Mouse (Mus musculus): ENCODE measurements around the gene Snrpe. TPM values are rescaled to one million over a fixed set of nuclear protein-coding genes. Genes with fewer than 3 reads are reported as not detected.

Snrpe gene
- total RNA-seq, 2 experiments from 2014 or later = 41.4 to 45.8 TPM

Other genes with a start within 250 kb of the Snrpe start
- gene Etnk2, start 246.7 kb downstream of the Snrpe start, total RNA-seq (2021) = under 1 TPM; 0.17 to 0.34 TPM
- gene Sox13, start 185.9 kb downstream of the Snrpe start, total RNA-seq (2021) = 10 to 100 TPM in 1 of 2 experiments, 1 to 10 TPM in 1; 6.2 to 11.5 TPM
- gene Zbed6, start 50.6 kb upstream of the Snrpe start, total RNA-seq (2021) = 1 to 10 TPM; 4.8 to 6.1 TPM
- gene Gm38394, start 51.0 kb upstream of the Snrpe start, total RNA-seq (2021) = 10 to 100 TPM; 25.6 to 26.2 TPM
- not detected for gene Lax1, start 79.8 kb upstream of the Snrpe start, total RNA-seq (2021)
- gene Atp2b4, start 190.8 kb upstream of the Snrpe start, total RNA-seq (2021) = 10 to 100 TPM in 1 of 2 experiments, 1 to 10 TPM in 1; 7.1 to 11.6 TPM

Measured in gastrocnemius, adult 18-20 months (tissue).